Mouse (Mus musculus) kidney, adult 2 months (tissue): ENCODE measurements around the gene Adgrd1. TPM values are rescaled to one million over a fixed set of nuclear protein-coding genes. Genes with fewer than 3 reads are reported as not detected.

Experiments
- DNase-seq: peaks from one replicate; pipeline ENCODE4 v3.0.0; 2021
- H3K27ac ChIP-seq: fragments of 200-500 bp; 2 replicates; pipeline ENCODE4 v1.5.1; 2012; ENCODE audit warnings: low read depth, low read length, control low read depth, inconsistent platforms; ENCODE audit not compliant: insufficient read depth
- H3K27me3 ChIP-seq: fragments of 200-500 bp; replicated peaks from 2 replicates; pipeline ENCODE4 v1.6.1; 2012; ENCODE audit warnings: mild to moderate bottlenecking, moderate library complexity, low read length, inconsistent platforms; ENCODE audit not compliant: control insufficient read depth, insufficient read depth
- H3K36me3 ChIP-seq: fragments of 200-500 bp; 2 replicates; pipeline ENCODE4 v1.6.1; 2012; ENCODE audit warnings: mild to moderate bottlenecking, moderate library complexity, low read length, inconsistent platforms; ENCODE audit not compliant: control insufficient read depth, insufficient read depth
- H3K4me1 ChIP-seq: fragments of 200-500 bp; 2 replicates; pipeline ENCODE4 v1.6.1; 2011; ENCODE audit warnings: low read length; ENCODE audit not compliant: control insufficient read depth, insufficient read depth
- H3K4me3 ChIP-seq: fragments of 200-500 bp; 2 replicates; pipeline ENCODE4 v1.5.1; 2011; ENCODE audit warnings: mild to moderate bottlenecking, low read depth, low read length, control low read depth; ENCODE audit not compliant: insufficient read depth
- CTCF ChIP-seq: fragments of 200-500 bp; conservative IDR thresholded peaks from 2 replicates; pipeline ENCODE4 v1.5.1; 2011; ENCODE audit warnings: low read depth, mild to moderate bottlenecking, control low read depth, low read length, moderate library complexity, mixed read lengths; ENCODE audit not compliant: insufficient read depth, insufficient read length
- POLR2A ChIP-seq: fragments of 200-500 bp; IDR thresholded peaks from one replicate; pipeline ENCODE4 v1.6.1; 2011; ENCODE audit warnings: low read depth, low read length, control low read depth
- WGBS: fragments of 180-500 bp; shearing (Covaris S2); methylation state at CpG from one replicate; pipeline ENCODE4 v1.1.7; 2018; 5-methylcytosine and 5-hydroxymethylcytosine counted together
- polyA plus RNA-seq: library from polyadenylated mRNA; depleted of rRNA; stranded (reverse); fragments of >200 nt; gene quantifications from 2 replicates; pipeline ENCODE4 v1.2.3, GENCODE M21; 2012; rRNA removed

Adgrd1 gene
- polyA plus RNA-seq, result 1.1 and 1.5 TPM in 2 replicates

GRCm38 (mm10) chr5:129096511-129096910 lies at the start of gene Adgrd1:
TSS of gene Adgrd1 (plus strand) at chr5:129096750.
- no peak within 1 kb of the TSS for H3K27ac ChIP-seq
- no peaks in the 10 kb centered on the region for H3K27me3 ChIP-seq
- no peaks in the 10 kb centered on the region for H3K4me1 ChIP-seq
- peak; percentile 6 for DNase-seq
- 17% methylated on average over 6 of the region's 6 CpGs for WGBS
- no peak within 1 kb of the TSS for H3K4me3 ChIP-seq
- TF ChIP-seq CTCF (no peak), POLR2A (no peak)
- no peaks in the 10 kb centered on the region for H3K36me3 ChIP-seq

- TF ChIP-seq POLR2A (no peak), CTCF (no peak)
- WGBS, result 73% methylated on average over 9 of the region's 9 CpGs
- Histone ChIP-seq H3K4me3 (no peak overlapping the region), H3K27me3 (no peaks in the 10 kb centered on the region), H3K36me3 (no peaks in the 10 kb centered on the region), H3K27ac (no peak overlapping the region), H3K4me1 (no peaks in the 10 kb centered on the region)
- no peak for DNase-seq
Observed at GRCm38 (mm10) chr5:129049372-129049771, 47.2 kb upstream of the Adgrd1 start.

GRCm38 (mm10) chr5:129051910-129052309 lies 44.6 kb upstream of the Adgrd1 start:
- Histone ChIP-seq H3K36me3 (no peaks in the 10 kb centered on the region), H3K27me3 (no peaks in the 10 kb centered on the region), H3K27ac (no peak overlapping the region), H3K4me1 (no peaks in the 10 kb centered on the region), H3K4me3 (no peak overlapping the region)
- DNase-seq, result no peak
- 86% methylated on average over 3 of the region's 3 CpGs for WGBS
- no peak for TF ChIP-seq POLR2A
- TF ChIP-seq CTCF, result no peak

GRCm38 (mm10) chr5:129052636-129053355 lies 43.8 kb upstream of the Adgrd1 start:
- Histone ChIP-seq H3K36me3 (no peaks in the 10 kb centered on the region), H3K27me3 (no peaks in the 10 kb centered on the region), H3K27ac (no peak overlapping the region), H3K4me1 (no peaks in the 10 kb centered on the region), H3K4me3 (no peak overlapping the region)
- DNase-seq, result no peak
- no peak for TF ChIP-seq POLR2A
- TF ChIP-seq CTCF, result no peak
- WGBS, result 48% methylated on average over 20 of the region's 20 CpGs

- Histone ChIP-seq H3K27ac (no peak overlapping the region), H3K4me1 (no peaks in the 10 kb centered on the region), H3K4me3 (no peak overlapping the region), H3K27me3 (no peaks in the 10 kb centered on the region), H3K36me3 (no peaks in the 10 kb centered on the region)
- TF ChIP-seq POLR2A (no peak), CTCF (no peak)
- no peak for DNase-seq
- WGBS, result 58% methylated on average over 9 of the region's 9 CpGs
Observed at GRCm38 (mm10) chr5:129054675-129055284, 41.8 kb upstream of the Adgrd1 start.

- no peak for DNase-seq
- Histone ChIP-seq H3K27ac (no peak overlapping the region), H3K36me3 (no peaks in the 10 kb centered on the region), H3K4me3 (no peak overlapping the region), H3K27me3 (no peaks in the 10 kb centered on the region), H3K4me1 (no peaks in the 10 kb centered on the region)
- 82% methylated on average over 3 of the region's 3 CpGs for WGBS
- TF ChIP-seq CTCF (no peak), POLR2A (no peak)
Observed at GRCm38 (mm10) chr5:129059116-129059515, 37.4 kb upstream of the Adgrd1 start.

- H3K4me3 ChIP-seq, result no peak overlapping the region
- H3K36me3 ChIP-seq, result no peaks in the 10 kb centered on the region
- TF ChIP-seq POLR2A, result no peak
- TF ChIP-seq CTCF, result peak; percentile 77
- H3K27me3 ChIP-seq, result no peaks in the 10 kb centered on the region
- no peaks in the 10 kb centered on the region for H3K4me1 ChIP-seq
- H3K27ac ChIP-seq, result no peak overlapping the region
- DNase-seq, result peak; percentile 63
- 17% methylated on average over 13 of the region's 13 CpGs for WGBS
Observed at GRCm38 (mm10) chr5:129061579-129061978, 35.0 kb upstream of the Adgrd1 start.
